Mouse (Mus musculus) limb, embryonic 15.5 days (tissue): Measurements from ENCODE around the gene Tfap4. TPM values are rescaled to one million over a fixed set of nuclear protein-coding genes. Genes with fewer than 3 reads are reported as not detected.
"Not testable (repeated sequence)": the region's sequence is repeated elsewhere in the genome, so short reads cannot be mapped to it uniquely, and the experiment has no call there.

Experiments
- ATAC-seq: fragments of 200-750 bp; cut with Nextera tagmentation; 2 replicates; pipeline ENCODE4 v1.8.0; 2017; ENCODE audit warnings: low read depth, moderate TSS enrichment; ENCODE audit not compliant: insufficient number of reproducible peaks, low FRiP score, low TSS enrichment
- H3K27ac ChIP-seq: fragments of 300-500 bp; sonication (generic); 2 replicates; pipeline ENCODE4 v1.5.1; 2015; ENCODE audit warnings: moderate library complexity, mild to moderate bottlenecking, inconsistent platforms
- H3K27me3 ChIP-seq: fragments of 300-500 bp; sonication (generic); 2 replicates; pipeline ENCODE4 v1.6.1; 2015; ENCODE audit warnings: inconsistent platforms
- H3K36me3 ChIP-seq: fragments of 300-500 bp; sonication (generic); 2 replicates; pipeline ENCODE4 v1.6.1; 2015; ENCODE audit warnings: inconsistent platforms
- H3K4me1 ChIP-seq: fragments of 300-500 bp; sonication (generic); 2 replicates; pipeline ENCODE4 v1.6.1; 2015; ENCODE audit warnings: inconsistent platforms
- H3K4me2 ChIP-seq: fragments of 300-500 bp; sonication (generic); 2 replicates; pipeline ENCODE4 v1.6.1; 2015; ENCODE audit warnings: mild to moderate bottlenecking, inconsistent platforms
- H3K4me3 ChIP-seq: fragments of 300-500 bp; sonication (generic); 2 replicates; pipeline ENCODE4 v1.5.1; 2015; ENCODE audit warnings: mild to moderate bottlenecking, inconsistent platforms
- H3K9ac ChIP-seq: fragments of 300-500 bp; sonication (generic); 2 replicates; pipeline ENCODE4 v1.6.1; 2015; ENCODE audit warnings: inconsistent platforms
- H3K9me3 ChIP-seq: fragments of 300-500 bp; sonication (generic); 2 replicates; pipeline ENCODE4 v1.6.1; 2016; ENCODE audit warnings: inconsistent platforms
- WGBS: fragments of 180-500 bp; shearing (Covaris S2); methylation state at CpG from one replicate; pipeline ENCODE4 v1.1.7; 2015; 5-methylcytosine and 5-hydroxymethylcytosine counted together
- polyA plus RNA-seq: library from polyadenylated mRNA; unstranded; fragments of >200 nt; fragmentation: Nextera tagmentation; extraction: Ambion mirVana; gene quantifications from 2 replicates; pipeline ENCODE4 v1.2.1, GENCODE M21; 2015

The Tfap4 gene
- polyA plus RNA-seq, 1 experiment from 2014 or later, result 20.4 TPM

DNA sequence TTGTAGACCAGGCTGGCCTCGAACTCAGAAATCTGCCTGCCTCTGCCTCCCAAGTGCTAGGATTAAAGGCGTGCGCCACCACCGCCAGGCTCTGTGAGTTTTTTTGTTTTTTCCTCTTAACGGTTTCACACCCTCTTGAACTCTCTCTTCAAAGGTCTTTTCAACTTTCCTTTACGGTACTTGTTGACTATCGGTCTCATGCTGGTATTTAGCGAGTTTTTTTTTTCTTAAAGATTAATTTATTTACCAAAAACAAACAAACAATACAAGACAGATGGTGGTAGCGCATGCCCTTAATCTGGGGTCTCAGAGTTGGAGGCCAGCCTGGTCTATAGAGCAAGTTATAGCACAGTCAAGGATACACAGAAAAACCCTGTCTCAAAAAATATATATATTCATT, 30.6 kb upstream of the Tfap4 start:
- WGBS, result 95% methylated on average over 9 of the region's 9 CpGs
- ATAC-seq, result no peak
- no peak overlapping the region for H3K4me2 ChIP-seq
- no peak overlapping the region for H3K27ac ChIP-seq
- peaks cover 47% of the 10 kb centered on the region for H3K4me1 ChIP-seq
- no peaks in the 10 kb centered on the region for H3K27me3 ChIP-seq
- no peak overlapping the region for H3K9ac ChIP-seq
- peaks cover 10% of the 10 kb centered on the region for H3K36me3 ChIP-seq
- no peaks in the 10 kb centered on the region for H3K9me3 ChIP-seq
- H3K4me3 ChIP-seq, result no peak overlapping the region

DNA sequence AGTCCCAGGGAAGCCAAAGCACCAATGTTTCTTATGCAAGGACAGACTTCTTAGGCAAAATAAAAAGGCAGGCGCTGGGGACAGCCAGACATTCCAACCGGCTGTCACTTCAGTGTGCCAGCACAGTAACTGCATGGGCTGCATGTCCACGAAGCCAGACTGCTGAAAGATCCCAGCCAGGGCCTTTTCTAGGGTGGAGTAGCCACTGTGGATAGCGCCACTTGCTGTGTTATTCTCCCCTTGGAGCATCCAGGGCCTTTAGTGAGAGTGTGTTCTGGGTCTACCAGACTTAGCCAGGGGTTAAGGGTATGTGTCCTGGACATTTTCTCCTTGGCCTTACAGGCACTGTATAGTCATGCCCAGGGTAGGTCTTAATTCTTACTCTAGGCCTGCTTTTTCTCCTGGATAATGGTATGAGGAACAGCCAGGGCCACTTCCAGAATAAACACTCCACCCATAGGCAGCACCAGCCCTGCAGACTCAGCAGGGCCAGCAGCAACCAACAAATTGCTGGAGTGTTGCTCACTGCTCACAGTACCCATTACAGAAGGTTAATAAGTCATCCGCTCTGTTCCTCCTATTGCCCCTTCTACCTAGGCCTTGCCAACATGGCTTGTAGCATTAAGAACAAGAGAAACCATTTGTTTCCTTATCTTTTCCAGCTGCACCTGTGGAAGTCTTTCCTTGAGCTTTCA, 28.0 kb upstream of the Tfap4 start:
- Histone ChIP-seq H3K4me2 (peak overlapping the region; percentile 60), H3K4me3 (peak overlapping the region; percentile 48; the same call in 1 of the 2 replicates), H3K9ac (no peak overlapping the region), H3K4me1 (peaks cover 32% of the 10 kb centered on the region), H3K36me3 (peaks cover 10% of the 10 kb centered on the region), H3K9me3 (no peaks in the 10 kb centered on the region), H3K27ac (peak overlapping the region; percentile 92), H3K27me3 (no peaks in the 10 kb centered on the region)
- WGBS, result 57% methylated on average over 5 of the region's 5 CpGs
- no peak for ATAC-seq

DNA sequence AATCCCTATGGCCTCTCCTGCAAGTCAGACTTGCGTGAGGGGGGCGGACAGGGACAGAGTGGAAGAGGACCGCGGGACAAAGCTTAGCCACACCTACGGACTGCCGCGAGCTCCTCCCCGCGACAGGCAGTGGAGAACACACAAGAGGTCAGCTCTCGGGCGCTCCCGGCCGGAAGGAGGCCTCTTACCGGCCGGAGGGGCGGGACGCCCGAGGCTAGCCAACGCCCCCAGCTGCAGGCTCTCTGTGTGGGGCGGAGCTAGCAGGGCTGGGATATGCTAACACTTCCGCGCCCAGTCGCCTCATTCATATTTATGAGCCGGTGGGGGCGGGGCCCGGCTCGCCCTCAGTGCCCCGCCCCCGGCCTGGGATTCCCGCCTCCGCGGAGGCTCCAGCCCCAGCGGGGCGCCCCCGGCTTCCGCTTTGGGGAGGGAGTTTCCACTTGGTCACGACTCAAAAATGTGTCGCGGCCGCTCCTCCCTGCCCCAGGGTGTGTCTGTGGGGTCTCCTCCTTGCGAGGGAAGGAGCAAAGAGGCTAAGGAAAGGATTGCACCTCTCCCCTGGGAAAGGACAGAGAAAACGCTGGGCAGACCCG, 27.0 kb upstream of the Tfap4 start:
- ATAC-seq, result peak; percentile 97
- peak overlapping the region; percentile 60 for H3K4me2 ChIP-seq
- no peaks in the 10 kb centered on the region for H3K27me3 ChIP-seq
- peak overlapping the region; percentile 29; the same call in 1 of the 2 replicates for H3K9ac ChIP-seq
- peaks cover 10% of the 10 kb centered on the region for H3K36me3 ChIP-seq
- H3K4me3 ChIP-seq, result peak overlapping the region; percentile 48
- peaks cover 22% of the 10 kb centered on the region for H3K4me1 ChIP-seq
- peak overlapping the region; percentile 92 for H3K27ac ChIP-seq
- WGBS, result 1% methylated on average over 43 of the region's 43 CpGs
- no peaks in the 10 kb centered on the region for H3K9me3 ChIP-seq

DNA sequence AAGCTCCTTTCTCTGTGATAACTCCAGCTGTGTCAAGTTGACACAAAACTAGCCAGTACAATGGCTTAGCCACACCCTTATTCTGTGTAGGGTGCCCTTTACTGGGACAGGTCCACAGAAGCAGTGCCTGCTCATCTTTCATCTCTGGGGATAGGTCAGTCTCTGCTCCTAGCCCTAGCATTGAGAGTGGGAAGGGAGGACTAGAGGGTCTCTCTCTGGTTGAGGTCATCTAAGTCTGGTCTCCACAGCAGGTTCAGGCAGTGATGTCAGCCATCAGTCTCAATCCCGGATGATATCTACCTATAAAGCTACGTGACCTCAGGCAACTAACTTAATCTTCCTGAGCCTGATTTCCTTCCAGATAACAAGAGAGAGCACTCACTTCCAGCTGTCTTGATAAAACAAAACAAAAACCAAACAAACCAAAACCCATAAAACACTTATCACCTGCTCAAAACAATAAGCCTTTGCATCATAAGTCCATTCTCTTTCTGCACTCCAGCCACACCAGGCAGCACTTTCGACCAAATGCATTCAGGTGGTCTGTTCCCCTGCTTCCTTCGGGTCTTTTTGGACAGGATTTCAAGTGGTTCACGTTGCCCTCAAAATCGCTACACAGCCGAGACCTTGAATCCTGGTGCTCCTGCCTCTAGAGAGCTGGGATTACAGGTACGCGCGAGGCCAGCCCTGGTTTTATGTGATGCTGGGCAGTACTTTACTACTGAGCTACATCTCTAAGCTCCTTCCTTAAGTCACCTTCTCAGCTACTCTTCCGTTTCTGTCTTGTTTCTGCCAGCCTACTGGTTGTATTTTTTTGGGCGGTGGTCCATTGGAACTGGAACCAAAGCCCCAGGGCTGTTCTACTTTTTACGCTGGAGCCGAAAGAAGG, 26.2 kb upstream of the Tfap4 start:
- H3K9me3 ChIP-seq, result no peaks in the 10 kb centered on the region
- H3K9ac ChIP-seq, result peak overlapping the region; percentile 29; the same call in 1 of the 2 replicates
- WGBS, result 8% methylated on average over 14 of the region's 14 CpGs
- peaks cover 7% of the 10 kb centered on the region for H3K36me3 ChIP-seq
- ATAC-seq, result peak; percentile 11; the same call in 1 of the 2 replicates
- peak overlapping the region; percentile 48 for H3K4me3 ChIP-seq
- H3K4me1 ChIP-seq, result peaks cover 22% of the 10 kb centered on the region
- peak overlapping the region; percentile 92 for H3K27ac ChIP-seq
- peak overlapping the region; percentile 60 for H3K4me2 ChIP-seq
- H3K27me3 ChIP-seq, result no peaks in the 10 kb centered on the region

DNA sequence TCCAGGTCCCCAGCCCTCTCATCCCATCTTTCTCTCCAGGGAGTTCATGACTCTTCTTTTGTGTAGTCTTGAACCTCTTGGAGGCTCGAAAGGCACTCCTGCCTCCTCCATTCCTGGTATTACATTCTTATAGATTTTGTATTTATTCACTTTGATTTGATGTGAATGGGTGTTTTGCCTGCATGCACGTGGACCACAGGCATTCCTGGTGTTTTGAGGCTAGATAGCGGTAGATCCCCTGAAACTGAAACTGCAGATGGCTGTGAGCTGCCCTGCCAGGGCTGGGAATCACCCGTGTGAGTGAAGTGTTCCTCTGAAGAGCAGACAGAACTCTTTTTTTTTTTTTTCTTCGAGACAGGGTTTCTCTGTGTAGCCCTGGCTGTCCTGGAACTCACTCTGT, 24.8 kb upstream of the Tfap4 start:
- Histone ChIP-seq H3K27ac (no peak overlapping the region), H3K4me1 (peaks cover 22% of the 10 kb centered on the region), H3K4me2 (no peak overlapping the region), H3K9ac (no peak overlapping the region), H3K27me3 (no peaks in the 10 kb centered on the region), H3K4me3 (no peak overlapping the region), H3K9me3 (no peaks in the 10 kb centered on the region), H3K36me3 (no peaks in the 10 kb centered on the region)
- ATAC-seq, result no peak
- 75% methylated on average over 5 of the region's 5 CpGs for WGBS

DNA sequence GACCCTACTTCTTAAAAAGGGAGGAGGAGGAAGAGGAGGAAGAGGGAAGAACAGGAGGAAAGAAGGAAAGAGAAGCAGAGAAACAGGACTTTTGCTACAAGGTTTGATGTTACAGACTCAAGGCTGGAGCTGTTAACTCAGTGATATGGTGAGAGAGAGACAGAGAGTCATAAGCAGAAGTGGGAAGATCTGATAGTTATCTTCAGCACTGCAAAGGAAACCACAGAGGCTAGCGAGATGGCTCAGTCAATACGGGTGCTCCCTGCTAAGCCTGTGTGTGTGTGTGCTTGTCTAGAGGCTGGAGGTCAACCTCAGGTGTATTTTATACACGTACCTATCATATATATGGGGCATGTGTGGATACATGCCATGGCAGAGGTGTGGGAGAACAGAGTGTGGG, 24.2 kb upstream of the Tfap4 start:
- H3K36me3 ChIP-seq, result no peaks in the 10 kb centered on the region
- no peak overlapping the region for H3K4me3 ChIP-seq
- H3K9ac ChIP-seq, result no peak overlapping the region
- no peak overlapping the region for H3K27ac ChIP-seq
- no peaks in the 10 kb centered on the region for H3K9me3 ChIP-seq
- peaks cover 22% of the 10 kb centered on the region for H3K4me1 ChIP-seq
- ATAC-seq, result no peak
- WGBS, result 81% methylated on average over 3 of the region's 3 CpGs
- H3K27me3 ChIP-seq, result no peaks in the 10 kb centered on the region
- no peak overlapping the region for H3K4me2 ChIP-seq

DNA sequence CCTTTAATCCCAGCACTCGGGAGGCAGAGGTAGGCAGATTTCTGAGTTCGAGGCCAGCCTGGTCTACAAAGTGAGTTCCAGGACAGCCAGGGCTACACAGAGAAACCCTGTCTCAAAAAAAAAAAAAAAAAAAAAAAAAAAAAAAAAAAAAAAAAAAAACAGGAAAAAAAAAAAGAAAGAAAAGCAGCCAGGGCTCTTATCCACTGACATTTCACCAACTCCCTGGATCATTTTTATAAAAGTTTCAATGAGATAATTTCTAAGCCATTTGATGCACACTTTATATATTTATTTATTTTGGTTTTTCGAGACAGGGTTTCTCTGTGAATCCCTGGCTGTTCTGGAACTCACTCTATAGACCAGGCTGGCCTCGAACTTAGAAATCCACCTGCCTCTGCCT, 21.5 kb upstream of the Tfap4 start:
- not testable (repeated sequence) for H3K27me3 ChIP-seq

DNA sequence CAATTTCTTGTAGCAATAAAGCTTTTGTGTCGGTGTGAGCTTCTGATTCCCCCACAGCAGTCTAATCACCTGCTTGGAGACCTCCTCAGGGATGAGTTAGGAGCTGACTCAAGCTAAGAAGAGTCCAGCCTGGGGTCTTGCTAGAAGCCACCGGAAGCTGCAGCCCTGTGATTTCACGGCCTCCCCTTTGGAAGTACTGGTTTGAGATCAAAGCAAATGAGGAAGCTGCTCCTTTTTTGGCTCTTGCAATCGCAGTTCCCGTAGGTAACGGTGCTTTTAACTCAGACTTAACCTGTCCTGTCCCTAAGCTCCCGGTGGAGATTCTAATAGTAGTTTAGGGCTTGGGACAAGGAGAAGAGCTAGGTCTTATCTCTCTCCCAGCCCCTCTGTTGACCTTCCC, 19.0 kb upstream of the Tfap4 start:
- H3K4me2 ChIP-seq, result no peak overlapping the region
- no peak overlapping the region for H3K27ac ChIP-seq
- H3K4me3 ChIP-seq, result no peak overlapping the region
- H3K9ac ChIP-seq, result no peak overlapping the region
- ATAC-seq, result no peak
- H3K36me3 ChIP-seq, result no peaks in the 10 kb centered on the region
- H3K4me1 ChIP-seq, result 0 out of 2 replicates have a peak, but pooled peaks cover 5% of the 10 kb centered on the region
- H3K27me3 ChIP-seq, result no peaks in the 10 kb centered on the region
- 52% methylated on average over 7 of the region's 7 CpGs for WGBS
- no peaks in the 10 kb centered on the region for H3K9me3 ChIP-seq

More for the DNA sequence above, 21.5 kb upstream of the Tfap4 start:
- not testable (repeated sequence) for ATAC-seq, H3K4me3 ChIP-seq, H3K4me2 ChIP-seq, H3K36me3 ChIP-seq, H3K9me3 ChIP-seq, H3K4me1 ChIP-seq, H3K27ac ChIP-seq, H3K9ac ChIP-seq
- 91% methylated on average over 3 of the region's 4 CpGs for WGBS

DNA sequence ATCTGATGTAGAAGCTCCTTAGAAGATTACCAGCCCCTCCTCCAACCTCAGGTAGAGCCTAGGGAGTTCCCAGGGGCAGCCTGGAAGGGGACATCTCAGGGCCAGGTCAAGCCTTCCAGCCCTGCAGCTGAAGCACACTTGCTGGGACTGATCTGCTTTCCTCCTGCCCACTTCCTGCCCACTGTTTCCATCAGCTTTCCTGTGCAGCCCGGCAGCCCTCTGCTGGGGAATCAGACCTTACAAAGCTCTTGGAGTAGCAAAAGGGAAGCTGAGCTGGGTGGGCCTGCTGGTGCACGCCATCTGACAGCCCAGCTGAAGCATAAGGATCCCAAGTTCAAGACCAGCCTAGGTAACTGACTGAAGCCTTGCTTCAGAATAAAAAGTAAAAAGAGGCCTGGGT, 17.2 kb upstream of the Tfap4 start:
- 47% methylated on average over 2 of the region's 2 CpGs for WGBS
- no peak overlapping the region for H3K4me2 ChIP-seq
- no peaks in the 10 kb centered on the region for H3K36me3 ChIP-seq
- no peak for ATAC-seq
- H3K4me3 ChIP-seq, result no peak overlapping the region
- H3K27ac ChIP-seq, result no peak overlapping the region
- H3K9ac ChIP-seq, result no peak overlapping the region
- no peaks in the 10 kb centered on the region for H3K9me3 ChIP-seq
- no peaks in the 10 kb centered on the region for H3K27me3 ChIP-seq
- H3K4me1 ChIP-seq, result 0 out of 2 replicates have a peak, but pooled peaks cover 5% of the 10 kb centered on the region

DNA sequence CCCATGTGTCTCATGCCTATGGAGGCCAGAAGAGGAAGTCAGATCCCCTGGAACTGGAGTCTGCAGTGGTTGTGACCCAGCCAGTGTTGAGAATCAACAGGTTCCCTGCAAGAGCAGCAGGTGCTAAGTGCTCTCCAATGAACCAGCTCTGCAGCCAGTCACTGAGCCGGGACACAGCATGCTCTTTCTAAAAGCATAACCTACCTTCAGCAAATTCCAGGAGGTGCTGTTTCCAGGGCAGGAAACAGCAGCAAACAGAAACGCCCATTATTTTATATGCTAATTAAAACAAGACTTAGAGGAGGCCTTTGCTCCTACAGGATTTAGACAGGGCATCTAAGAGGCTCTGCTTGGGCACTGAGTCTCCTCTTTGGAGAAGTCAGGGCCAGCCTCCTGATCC, 16.4 kb upstream of the Tfap4 start:
- no peak for ATAC-seq
- no peak overlapping the region for H3K4me2 ChIP-seq
- H3K9me3 ChIP-seq, result no peaks in the 10 kb centered on the region
- 22% methylated on average over 2 of the region's 2 CpGs for WGBS
- H3K36me3 ChIP-seq, result no peaks in the 10 kb centered on the region
- no peak overlapping the region for H3K9ac ChIP-seq
- no peak overlapping the region for H3K4me3 ChIP-seq
- H3K27ac ChIP-seq, result no peak overlapping the region
- H3K27me3 ChIP-seq, result no peaks in the 10 kb centered on the region
- H3K4me1 ChIP-seq, result peaks cover 7% of the 10 kb centered on the region

DNA sequence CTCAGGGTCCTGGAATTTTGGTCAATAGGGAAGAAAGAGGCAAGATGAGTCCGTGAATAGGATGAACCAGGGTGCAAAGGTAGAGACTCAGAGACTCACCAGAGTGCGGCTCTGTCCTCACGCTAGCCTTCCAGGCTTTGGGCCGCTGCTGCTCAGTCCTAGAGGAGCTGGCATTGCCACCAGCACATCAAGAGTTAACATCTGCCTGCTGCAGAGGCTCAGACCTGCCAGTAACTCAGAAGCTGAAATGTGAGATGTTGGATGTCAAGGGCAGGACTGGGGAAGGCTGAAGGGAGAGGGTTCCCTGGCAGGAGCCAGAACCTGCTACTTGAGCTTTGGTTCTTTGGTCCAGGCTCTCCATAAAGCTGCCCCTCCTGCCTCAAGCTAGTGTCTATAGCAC, 11.1 kb upstream of the Tfap4 start:
- H3K9ac ChIP-seq, result no peak overlapping the region
- H3K27me3 ChIP-seq, result no peaks in the 10 kb centered on the region
- H3K4me3 ChIP-seq, result no peak overlapping the region
- H3K4me1 ChIP-seq, result peaks cover 9% of the 10 kb centered on the region
- ATAC-seq, result no peak
- WGBS, result 40% methylated on average over 4 of the region's 4 CpGs
- H3K27ac ChIP-seq, result peak overlapping the region; percentile 47; the same call in 1 of the 2 replicates
- no peaks in the 10 kb centered on the region for H3K9me3 ChIP-seq
- H3K36me3 ChIP-seq, result no peaks in the 10 kb centered on the region
- no peak overlapping the region for H3K4me2 ChIP-seq

DNA sequence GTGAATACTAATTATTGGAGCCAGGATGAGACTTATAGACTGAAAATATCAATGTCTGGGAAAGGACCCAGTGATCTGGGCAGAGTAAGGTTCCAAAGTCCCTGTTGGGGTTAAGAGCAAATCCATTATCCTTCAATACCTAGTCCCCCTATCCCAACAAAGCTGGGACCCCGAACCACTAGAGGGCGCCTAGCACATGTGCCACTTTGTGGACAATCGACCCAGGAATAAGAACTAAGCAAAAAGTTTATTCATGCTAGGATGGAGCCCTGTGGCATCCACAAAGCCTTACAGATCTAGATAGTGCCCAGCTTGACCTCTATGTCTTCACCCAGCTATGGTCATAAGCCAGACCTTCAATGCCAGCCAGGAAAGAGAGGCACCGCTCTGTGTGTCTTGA, 8.3 kb upstream of the Tfap4 start:
- Histone ChIP-seq H3K4me2 (no peak overlapping the region), H3K27me3 (no peaks in the 10 kb centered on the region), H3K4me1 (peaks cover 9% of the 10 kb centered on the region), H3K9ac (no peak overlapping the region), H3K27ac (no peak overlapping the region), H3K9me3 (no peaks in the 10 kb centered on the region), H3K36me3 (no peaks in the 10 kb centered on the region), H3K4me3 (no peak overlapping the region)
- ATAC-seq, result no peak
- WGBS, result 22% methylated on average over 4 of the region's 4 CpGs
